Mouse (Mus musculus) ZHBTc4 (cell line): ENCODE measurements around the gene Hes3.

Source experiments
- DNase-seq: peaks from one replicate; pipeline ENCODE4 v3.0.0-alpha.2; 2011; ENCODE audit warnings: low read depth, low spot score

Hes3 gene

GRCm38 (mm10) chr4:152260451-152260850 is 31.0 kb downstream of the Hes3 start:
- no peak for DNase-seq

GRCm38 (mm10) chr4:152257070-152257469 is 34.4 kb downstream of the Hes3 start:
- no peak for DNase-seq

GRCm38 (mm10) chr4:152253183-152253759 is 38.2 kb downstream of the Hes3 start:
- no peak for DNase-seq

GRCm38 (mm10) chr4:152250615-152251014 is 40.8 kb downstream of the Hes3 start:
- no peak for DNase-seq

GRCm38 (mm10) chr4:152247195-152247594 is 44.3 kb downstream of the Hes3 start:
- no peak for DNase-seq

GRCm38 (mm10) chr4:152246011-152246410 is 45.5 kb downstream of the Hes3 start:
- no peak for DNase-seq

- DNase-seq: no peak
Measured at GRCm38 (mm10) chr4:152244545-152245522, 46.6 kb downstream of the Hes3 start.

- DNase-seq: no peak
Measured at GRCm38 (mm10) chr4:152243969-152244368, 47.5 kb downstream of the Hes3 start.

- no peak for DNase-seq
Measured at GRCm38 (mm10) chr4:152243241-152243891, 48.1 kb downstream of the Hes3 start.

GRCm38 (mm10) chr4:152239974-152240373 is 51.5 kb downstream of the Hes3 start:
- no peak for DNase-seq
